ENCODE assay signal across 18 mouse cellular contexts in the genomic region with DNA sequence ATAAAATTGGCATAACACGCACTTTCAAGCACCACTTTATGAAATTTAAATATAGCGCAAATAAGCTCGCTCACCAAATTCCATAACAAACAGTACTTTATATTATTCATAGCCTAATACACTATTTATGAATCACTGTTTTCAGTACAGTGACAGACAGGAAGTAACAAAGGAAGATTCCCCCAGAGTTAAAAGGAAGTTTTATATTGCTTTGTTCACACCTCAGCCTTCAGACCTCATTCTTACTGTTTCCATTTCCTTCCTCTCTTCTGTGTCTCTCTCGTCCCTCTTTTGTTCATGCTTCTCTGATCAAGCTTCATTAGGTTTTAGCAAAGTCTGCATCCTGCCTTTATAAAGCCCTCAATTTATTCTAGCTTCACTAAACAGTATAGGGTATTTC.
DNase-seq lines count a peak whose midpoint lies in the region; ATAC-seq lines count a peak whose summit lies in the region.
"Had no signal": no experiment of that assay in that cellular context is flagged by ENCODE, and none has a peak within 500 bp of the region (broad histone marks: within the 10 kb centered on the region; RNA-seq: fewer than 3 reads in every experiment).

No protein-coding gene starts in this region.

- no peaks in the 10 kb centered on the region for H3K36me3 ChIP-seq in neural tube, embryonic 13.5 days
- H3K36me3 ChIP-seq: embryonic facial prominence, embryonic 13.5 days; forebrain, embryonic 12.5 days; heart, embryonic 10.5 days; hindbrain, embryonic 13.5 days had no signal

- H3K27me3 ChIP-seq in neural tube, embryonic 13.5 days = no peaks in the 10 kb centered on the region
- H3K27me3 ChIP-seq: embryonic facial prominence, embryonic 13.5 days; forebrain, embryonic 12.5 days; hindbrain, embryonic 13.5 days had no signal

- H3K9me3 ChIP-seq in neural tube, embryonic 13.5 days = no peaks in the 10 kb centered on the region
- H3K9me3 ChIP-seq: embryonic facial prominence, embryonic 13.5 days; forebrain, embryonic 12.5 days; heart, embryonic 10.5 days; hindbrain, embryonic 13.5 days had no signal

- no peak for DNase-seq in neural tube, embryonic 10.5 days (ENCODE audit: extremely low spot score, low spot score)
- no peak for DNase-seq in kidney, postnatal 4 days
- no peak for DNase-seq in thymus, postnatal 25 days
- DNase-seq: adrenal gland, postnatal 14 days; cerebellum, adult 11-12 months; cerebellum, adult 9-10 months; cerebellum, postnatal 25 days; gastrocnemius, postnatal 10 days; heart, adult 18-20 months; heart, postnatal 10 days; heart, postnatal 4 days had no signal

- H3K27ac ChIP-seq in neural tube, embryonic 13.5 days (replicated peaks) = no peak overlapping the region; the same call in 1 of the 2 replicates
- H3K27ac ChIP-seq: embryonic facial prominence, embryonic 13.5 days; forebrain, embryonic 12.5 days; heart, embryonic 10.5 days; hindbrain, embryonic 13.5 days had no signal

- no peaks in the 10 kb centered on the region for H3K4me1 ChIP-seq in neural tube, embryonic 13.5 days (replicated peaks)
- H3K4me1 ChIP-seq: embryonic facial prominence, embryonic 13.5 days; forebrain, embryonic 12.5 days; heart, embryonic 10.5 days; hindbrain, embryonic 13.5 days had no signal

- no peak overlapping the region for H3K4me2 ChIP-seq in neural tube, embryonic 13.5 days
- H3K4me2 ChIP-seq: embryonic facial prominence, embryonic 13.5 days; forebrain, embryonic 12.5 days; hindbrain, embryonic 13.5 days had no signal

- WGBS in neural tube, embryonic 13.5 days = 66% methylated on average over 4 of the region's 4 CpGs

- ATAC-seq in neural tube, embryonic 13.5 days (ENCODE audit: low read depth) = peak; percentile 50
- peak; percentile 74 for ATAC-seq in CD4-positive, CD25-positive, alpha-beta regulatory T cell, adult 4 months
- ATAC-seq in inflammation-experienced regulatory T-cells, adult 6 months = peak; percentile 50

- no peak overlapping the region for H3K9ac ChIP-seq in neural tube, embryonic 13.5 days
- H3K9ac ChIP-seq: embryonic facial prominence, embryonic 13.5 days; forebrain, embryonic 12.5 days; hindbrain, embryonic 13.5 days had no signal

- H3K4me3 ChIP-seq in neural tube, embryonic 13.5 days = no peak overlapping the region
- H3K4me3 ChIP-seq: embryonic facial prominence, embryonic 13.5 days; forebrain, embryonic 12.5 days; heart, embryonic 10.5 days; hindbrain, embryonic 13.5 days had no signal
